Mouse (Mus musculus) layer of hippocampus, adult 8-10 months (tissue): ENCODE measurements at regions not wholly inside any gene's neighbourhood (a gene's known extent, or its start where the extent isn't known, plus 50 kb on each side); places are given as distances from the start of the nearest gene placed in this dataset.

Experiments used
- DNase-seq, 2 experiments: peaks; one replicate each; pipeline ENCODE4 v3.0.0; 2022; ENCODE audit warnings: low spot score in 2 of 2

- no peak for DNase-seq
These were observed 238.9 kb upstream of the Pcdh9 start for GRCm38 (mm10) chr14:94129421-94129820.

- no peak for DNase-seq
These were observed 233.1 kb upstream of the Pcdh9 start for GRCm38 (mm10) chr14:94123575-94123974.

GRCm38 (mm10) chr14:94098856-94099255 is 208.4 kb upstream of the Pcdh9 start:
- DNase-seq, result peak; percentile 6 to 7

- DNase-seq, result no peak
These were observed 203.5 kb upstream of the Pcdh9 start for GRCm38 (mm10) chr14:94093989-94094388.
